Mouse (Mus musculus): ENCODE measurements around the gene Morn1.

Morn1 gene

DNA sequence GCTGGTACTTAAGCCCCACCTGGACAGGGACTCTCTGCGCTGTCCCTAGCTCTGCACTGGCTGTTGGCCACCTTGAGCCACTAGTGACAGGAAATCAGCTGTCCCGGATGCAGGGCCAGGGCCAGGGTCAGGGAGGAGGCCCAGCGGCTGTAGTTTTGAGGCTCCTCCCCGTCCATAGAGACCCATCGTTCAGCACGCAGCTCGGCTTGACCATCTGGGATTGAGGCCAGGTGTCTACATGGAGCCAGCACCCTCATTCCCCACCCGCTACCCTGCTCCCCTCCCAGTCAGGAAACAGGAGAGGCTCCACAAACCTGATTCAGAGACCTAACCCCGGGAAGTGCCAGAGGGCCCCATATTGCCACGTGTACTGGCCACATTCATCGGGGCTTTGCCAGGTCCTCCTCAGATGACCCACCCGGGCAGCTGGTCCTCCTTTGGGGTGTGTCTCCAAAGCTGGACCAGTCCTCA, 54.5 kb downstream of the Morn1 start:
- DNase-seq: peak; percentile 80

DNA sequence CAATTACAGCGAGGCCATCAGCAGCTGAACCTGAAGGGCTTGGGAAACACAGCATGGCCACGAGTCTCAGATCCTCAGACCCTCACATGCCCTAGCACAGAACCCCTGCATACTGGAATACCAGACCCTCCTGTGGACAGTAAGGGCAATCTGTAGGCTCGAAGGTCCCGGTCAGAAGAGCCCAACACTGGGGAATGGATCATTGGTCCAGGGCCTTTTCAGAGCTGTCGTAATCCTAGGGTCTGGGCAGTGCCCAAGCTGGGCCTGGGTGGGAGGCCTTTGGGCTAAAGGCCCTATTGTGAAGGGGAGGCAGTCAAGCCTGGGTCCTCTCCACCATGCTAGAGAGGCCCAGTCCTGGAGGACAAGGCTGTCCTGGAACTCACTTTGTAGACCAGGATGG, 56.5 kb downstream of the Morn1 start:
- no peak for DNase-seq

DNA sequence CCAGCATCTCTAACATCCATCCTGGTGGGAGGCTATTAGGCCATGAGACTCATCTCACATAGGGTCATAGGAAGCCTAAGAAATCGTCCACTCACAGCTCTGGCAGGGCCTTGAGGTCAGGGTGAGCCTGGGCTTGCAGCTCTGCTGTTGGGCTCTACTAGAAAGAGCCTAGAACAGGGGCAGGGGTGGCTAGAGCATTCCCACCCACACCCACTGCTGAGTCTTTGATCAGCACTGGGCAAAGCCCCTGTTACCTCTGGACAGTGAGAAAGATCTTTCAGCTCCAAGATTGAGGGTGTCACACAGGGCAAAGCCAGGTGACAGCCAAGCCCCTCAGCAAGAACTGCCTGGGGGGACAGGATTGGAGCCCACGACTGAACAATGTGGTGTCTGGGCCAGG, 57.0 kb downstream of the Morn1 start:
- DNase-seq: no peak

DNA sequence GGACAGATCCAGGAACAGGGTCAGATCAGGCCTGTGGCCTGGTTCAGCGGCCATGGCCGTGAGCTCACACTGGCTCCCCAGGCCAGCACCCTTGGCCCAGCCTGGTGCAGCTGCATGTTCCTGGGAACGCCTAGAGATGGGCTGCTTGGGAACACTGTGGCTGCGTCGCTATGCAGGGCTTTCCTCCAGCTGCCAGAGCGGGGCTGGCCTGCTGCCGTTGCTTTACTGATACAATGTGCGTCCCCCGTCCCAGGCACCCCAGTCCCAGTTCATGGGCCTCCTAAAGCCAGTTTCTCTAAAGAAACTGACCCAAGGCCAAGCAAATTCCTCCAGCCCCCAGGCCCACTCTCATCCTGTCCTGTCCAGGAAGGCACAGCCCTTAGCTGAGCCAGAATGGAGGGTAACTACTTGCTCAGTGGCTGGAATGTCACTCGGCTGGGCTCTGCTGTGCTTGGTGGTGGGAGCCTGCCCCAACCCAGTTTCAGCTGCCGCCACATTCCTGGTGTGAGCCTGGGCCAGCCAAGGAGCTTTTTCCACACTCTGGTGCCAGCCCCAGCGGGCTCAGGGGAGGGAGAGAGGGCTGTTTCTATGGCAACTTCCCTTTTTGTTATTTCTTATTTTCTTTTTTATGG, 57.6 kb downstream of the Morn1 start:
- DNase-seq: peak; percentile 81

DNA sequence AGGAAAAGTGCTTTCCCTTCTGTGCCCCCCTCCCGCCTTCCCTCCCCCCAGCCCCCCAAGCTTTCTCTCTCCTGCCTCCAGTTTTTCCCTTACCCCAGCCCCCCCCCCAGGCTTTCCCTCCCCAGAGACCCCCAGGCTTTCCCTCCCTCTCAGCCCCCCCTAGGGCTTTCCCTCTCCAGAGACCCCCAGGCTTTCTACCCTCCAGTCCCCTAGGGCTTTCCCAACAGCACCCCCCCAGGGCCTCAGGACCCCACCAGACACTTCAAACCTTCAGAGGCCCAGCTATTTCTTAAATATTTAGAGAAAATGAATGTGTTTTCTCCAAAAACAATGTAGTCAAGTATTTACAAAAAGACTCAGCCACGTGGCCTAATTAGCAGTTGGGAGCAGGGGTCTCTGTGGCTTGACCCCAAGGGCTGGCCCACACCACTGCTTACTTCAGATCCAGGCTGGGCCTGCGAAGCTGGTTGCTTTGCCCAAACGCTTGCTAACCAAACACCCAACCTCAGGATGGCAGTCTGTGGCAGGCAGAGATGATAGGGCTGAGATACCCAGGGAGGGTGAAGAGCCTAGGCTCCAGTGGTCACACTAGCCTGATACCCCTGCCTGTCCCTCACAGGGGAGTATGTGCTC, 58.3 kb downstream of the Morn1 start:
- no peak for DNase-seq

DNA sequence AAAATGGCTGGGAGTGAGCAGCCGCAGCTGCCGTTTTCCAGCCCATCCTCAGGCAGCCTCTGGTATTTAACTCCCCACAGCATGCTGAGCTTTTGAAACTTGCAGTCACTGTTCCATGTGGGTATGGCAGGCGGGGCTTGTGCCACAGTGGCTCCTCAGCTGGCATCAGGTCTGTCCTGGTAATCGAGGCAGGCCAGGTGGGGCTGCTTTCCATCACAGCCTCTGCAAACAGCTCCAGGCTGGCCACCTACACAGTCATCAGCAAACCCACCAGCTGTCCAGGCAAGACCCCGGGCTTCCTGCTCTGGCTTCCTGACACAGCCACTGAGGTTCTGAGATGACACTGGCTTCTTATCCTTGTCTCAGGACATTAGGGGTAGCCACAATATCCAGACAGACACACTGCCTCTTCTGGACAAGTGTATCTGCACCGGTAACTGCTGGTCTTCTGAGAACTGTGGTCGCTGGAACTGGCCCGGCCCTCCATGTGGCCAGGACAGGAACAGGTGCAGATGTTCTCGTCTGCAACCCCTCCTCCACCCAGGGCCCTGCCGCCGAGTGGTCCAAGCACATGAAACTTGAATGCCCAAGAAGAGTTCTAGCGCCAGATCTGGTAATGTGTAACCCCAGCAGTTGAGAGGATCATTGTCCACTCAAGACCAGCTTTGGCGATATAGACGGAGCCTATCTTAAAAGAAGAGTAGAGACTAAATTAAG, 59.9 kb downstream of the Morn1 start:
- no peak for DNase-seq

DNA sequence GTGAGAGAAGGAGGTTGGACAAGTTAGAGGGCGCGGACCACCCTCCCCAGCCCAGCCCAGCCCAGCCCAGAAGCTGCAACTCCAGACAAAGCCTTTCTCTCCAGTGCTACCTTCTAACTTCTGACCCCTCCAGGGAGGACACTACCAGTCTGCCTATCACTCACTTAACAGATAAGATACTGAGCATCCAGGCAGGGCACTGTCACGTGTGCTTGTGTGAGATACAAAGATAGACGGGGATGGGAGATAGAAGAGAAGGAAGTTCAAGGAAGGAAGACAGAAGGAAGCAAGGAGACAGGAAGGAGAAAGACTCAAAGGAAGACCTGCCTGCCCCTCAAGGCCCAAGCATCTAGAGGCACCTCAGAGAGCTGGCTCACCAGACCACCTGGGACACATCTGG, 62.1 kb downstream of the Morn1 start:
- DNase-seq: no peak

DNA sequence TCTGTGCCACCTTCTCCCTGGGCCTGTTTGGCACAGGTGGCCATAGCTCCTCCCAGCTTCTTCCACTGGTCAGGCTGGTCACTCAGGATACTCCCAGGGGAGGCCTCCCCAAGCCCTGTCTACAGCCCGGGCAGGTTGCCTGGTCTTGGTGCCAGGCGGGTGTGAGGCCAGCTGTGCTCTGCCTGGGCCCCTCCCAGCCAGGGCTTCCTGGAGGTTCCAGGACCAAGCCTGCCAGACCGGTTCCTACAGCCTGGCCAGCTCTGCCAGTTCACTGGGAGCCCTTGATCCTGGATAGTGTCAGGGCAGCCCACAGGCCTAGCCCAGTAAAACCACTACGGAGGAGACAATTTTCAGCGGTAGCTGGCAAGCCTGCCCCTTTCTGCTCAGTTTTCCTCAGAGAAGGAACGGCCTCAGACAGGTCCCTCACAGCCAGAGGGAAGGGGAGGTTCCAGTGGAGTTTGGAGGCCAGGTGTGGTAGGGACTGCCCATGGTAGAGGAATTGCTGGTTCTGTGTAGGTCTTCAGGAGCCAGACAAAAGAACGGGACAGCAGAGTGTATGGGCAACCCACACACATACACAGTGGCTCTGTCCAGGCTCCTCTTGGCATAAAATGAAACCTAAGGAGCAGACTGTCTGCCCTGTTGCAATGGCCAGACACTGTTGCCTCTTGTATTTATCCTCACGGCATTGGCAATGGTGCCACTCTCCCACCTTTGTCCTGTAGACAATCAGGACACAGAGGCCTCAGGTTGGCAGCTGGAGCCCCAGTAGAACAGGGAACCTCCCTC, 62.7 kb downstream of the Morn1 start:
- DNase-seq: peak; percentile 88

DNA sequence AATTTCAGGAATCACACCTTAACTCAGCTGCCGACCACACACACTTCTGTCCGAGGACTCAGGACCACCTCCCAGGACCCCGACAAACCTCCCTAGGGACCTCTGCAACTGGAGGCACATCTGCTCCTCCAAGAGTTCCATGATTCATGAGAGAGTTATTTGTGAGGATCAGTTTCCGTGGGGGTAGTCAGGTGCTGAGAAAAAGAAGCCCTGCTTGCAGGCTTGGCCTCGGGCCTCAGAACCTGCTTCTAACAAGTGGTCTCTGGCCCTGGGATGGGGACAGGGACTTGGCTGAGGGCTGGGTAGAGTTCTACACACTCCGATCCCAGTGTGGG, 63.5 kb downstream of the Morn1 start:
- no peak for DNase-seq

DNA sequence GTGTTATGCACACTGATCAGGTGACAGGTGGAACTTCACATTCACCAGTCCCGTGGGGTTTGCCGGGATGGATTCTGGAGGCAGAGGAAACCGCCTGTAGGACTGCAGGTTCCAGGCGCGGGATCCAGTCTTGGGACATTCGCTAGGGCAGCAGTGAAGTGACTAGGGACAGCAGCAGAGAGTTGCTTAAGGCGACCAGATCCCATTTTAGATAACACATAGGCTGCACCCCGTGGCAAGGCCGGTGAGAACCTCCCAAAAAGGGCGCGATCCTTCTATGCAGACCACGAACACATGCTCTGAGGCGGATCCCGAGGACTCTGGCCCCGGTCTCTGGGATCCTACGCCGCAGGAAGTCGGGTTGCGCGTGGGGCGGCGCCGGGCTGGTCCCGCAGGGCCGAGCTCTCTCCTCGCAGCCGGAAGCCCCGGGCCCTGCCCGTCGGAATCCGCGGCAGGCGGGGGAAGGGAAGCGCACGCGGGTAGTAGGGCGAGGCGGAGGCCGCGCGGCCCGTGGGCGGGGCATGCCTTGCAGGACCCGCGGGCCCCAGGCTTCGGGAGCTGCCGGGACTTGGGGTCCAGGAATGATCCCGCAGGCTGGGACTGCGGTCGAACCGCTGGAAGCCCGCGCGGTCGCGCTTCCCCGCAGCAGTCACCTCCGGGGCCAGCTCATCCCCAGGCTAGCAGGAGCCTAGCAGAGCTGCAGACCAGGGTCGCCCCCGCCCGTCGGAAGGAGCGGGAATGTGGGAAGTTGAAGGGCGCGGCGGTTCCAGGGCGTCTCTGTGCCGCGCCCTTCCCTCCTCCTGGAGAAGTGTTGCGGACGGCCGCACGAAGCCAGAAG, 64.1 kb downstream of the Morn1 start:
- peak; percentile 95 for DNase-seq

DNA sequence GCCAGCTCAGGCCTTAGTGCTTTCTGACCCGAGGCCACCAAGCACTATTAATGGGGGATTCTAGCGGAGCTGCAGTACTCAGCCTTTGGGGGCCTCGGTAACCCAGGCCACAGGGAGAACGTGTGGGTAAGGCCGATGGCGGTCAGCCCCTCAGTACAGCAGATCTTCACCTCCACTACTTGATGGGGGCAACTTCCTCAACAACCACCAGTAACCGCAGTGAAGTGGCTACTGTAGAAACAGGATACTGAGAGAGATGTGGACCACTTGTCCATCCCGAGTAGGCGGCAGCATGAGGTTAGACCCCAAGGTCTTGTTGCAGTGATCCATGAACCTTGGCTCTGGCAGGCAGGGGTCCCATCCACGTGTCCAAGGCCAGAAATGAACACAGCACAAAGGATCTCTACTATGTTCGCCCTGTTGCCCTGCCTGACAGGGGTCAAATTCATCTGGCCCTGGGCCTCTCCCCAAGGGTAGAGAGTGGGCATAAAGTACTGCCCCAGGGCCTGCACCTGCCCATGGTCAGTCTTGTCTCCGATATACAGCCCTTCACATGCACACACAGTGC, 64.9 kb downstream of the Morn1 start:
- DNase-seq: no peak

DNA sequence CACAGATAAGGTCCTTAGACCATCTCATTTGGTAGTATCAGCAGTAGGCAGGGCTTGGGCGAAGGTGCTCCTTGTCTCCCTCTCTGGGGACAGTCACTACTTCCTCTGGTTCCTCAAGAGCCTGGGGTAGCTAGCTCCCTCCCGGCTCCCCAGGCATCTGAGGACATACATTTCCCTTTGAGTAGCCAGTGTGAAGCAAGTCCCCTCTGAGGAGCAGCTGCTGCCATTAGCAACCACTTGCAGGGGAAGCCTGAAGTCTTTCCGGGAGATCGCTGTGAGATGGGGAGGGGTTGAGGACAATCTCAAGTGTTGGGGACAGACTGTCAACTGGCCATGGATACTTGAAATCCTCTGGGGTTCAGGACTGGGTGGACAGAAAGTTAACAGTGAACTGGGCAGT, 65.5 kb downstream of the Morn1 start:
- no peak for DNase-seq

DNA sequence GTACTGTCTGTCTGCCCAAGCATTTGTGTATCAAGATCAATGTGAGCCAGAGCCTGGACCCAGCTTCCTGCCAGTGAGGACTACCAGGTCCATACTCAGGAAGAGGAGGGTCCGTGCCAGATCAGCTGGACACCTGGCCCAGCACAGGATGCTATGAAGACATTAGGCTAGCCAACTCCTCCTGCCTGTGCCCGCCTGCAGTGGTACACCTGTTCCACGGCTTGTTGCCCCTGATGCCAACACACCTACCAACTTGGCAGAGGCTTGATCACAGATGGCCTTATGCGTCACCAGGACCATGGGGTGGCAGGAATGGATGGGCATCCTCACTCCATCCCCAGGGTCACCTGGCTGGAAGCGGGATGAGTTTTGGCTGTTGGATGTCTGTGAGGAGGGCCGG, 66.1 kb downstream of the Morn1 start:
- no peak for DNase-seq

DNA sequence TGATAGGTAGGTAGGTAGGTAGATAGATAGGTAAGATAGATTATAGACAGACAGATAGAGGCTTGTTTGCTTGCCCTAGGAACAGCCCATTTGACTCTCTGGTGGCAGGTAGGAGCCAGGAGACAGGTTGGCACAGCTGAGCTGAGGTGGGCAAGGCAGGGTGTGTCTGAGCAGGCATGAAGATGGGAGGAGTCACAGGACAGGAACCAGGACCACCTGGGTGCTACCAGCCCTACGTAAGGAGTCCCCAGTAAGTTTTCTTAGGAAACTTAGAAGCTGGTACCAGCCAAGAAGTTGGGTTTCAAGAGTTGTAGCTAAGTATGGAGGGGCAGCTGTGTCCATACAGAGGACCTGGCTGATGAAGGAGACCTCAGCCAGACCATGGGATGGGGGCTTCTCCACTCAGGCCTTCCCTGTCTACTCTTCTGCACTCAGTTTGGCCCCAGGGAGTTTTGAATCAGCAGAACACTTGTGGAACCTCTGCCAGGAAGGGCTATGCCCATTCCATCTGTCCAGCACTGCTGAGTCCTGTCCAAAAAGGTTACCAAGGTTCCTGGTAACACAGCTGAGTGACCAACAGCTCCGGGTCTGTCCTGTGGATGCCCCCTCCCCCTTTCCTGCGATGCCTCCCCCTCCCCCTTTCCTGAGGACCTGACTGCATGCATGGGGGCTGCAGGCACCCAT, 67.2 kb downstream of the Morn1 start:
- no peak for DNase-seq

DNA sequence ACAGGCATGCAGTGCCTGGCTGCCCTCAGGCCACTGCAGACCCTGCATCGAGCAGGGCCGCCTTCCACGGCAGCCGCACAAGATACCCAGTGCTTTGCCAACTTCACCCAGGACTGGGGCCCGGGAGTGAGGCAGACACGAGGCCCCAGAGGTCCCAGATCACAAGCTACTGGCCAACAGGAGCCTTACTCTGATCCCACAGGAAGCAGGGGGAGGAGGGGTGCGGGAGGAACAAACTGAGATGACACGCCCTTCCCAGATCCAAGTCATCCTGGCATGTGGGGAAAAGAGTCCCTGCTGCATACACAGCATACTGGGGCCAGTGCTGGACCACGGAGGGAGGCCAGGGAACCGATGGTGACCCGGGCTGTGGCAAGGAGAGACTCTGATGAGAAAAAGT, 68.6 kb downstream of the Morn1 start:
- DNase-seq: peak; percentile 60

DNA sequence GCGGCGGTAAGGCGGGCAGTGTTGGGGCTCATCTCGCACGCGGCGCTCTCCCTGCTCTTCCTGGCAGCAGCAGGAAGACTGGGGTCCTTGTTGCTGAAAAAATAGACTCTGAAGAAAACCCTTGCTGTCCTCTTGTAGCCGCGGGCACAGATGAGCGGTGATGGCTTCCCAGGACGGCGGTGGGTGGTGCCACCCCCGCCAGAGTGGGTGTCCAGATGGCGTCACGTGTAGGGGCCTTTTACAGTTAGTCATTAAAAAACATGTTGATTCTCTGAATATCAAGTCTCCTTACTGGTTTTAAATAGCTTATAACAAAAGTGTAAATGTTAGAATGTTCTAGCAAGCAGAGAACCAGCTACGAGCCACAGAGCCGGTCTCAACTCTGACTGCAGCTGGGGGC, 70.4 kb downstream of the Morn1 start:
- DNase-seq: no peak

DNA sequence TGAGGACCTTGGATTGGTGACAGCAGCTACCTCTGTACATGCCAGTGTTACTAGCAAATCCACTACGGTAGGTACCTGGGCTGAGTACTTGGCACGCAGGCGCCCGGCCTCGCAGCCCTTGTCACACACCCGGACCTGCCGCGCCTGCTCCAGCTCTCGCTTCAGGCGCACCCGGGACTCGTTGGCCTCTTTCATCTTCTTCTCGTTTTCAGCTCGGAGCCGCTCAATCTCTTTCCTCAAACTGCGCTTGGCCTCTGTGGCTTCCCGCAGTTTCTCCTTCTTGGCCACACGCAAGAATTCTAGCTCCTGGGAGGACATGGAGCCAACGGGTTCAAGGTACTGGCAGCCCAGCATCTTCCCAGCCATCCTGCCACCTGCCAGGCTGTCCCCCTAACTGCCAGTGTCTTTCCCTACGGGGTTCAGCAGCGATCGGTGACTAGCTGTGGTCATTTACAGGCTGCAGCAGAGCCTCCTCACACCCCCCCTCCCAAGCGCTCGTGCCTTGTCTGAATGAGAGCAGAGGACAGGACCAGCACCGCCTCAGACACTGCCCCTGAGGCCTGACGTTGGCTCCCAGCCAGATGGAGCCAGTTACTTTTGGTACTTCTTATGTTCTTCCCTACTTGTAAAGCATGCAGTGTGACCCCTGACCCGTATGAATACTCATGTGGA, 71.6 kb downstream of the Morn1 start:
- peak; percentile 55 for DNase-seq

DNA sequence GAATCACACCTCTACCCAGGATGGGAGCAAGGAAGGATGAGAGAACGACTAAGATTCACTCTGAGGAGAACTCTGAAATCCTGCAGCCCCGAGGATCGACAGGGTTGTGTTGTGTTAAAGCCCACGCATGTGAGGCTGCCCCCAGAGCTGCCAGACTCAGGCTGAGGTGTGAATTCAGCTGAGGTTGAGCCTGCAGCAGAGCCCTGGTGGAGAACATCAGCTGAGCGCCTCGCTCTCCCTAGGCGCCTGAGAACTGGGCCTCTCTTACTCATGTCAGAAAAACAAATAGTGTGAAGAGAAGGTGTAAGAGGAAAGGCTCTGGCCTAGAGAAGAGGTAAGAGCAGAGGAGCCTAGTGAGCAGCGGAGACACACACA, 72.2 kb downstream of the Morn1 start:
- no peak for DNase-seq

DNA sequence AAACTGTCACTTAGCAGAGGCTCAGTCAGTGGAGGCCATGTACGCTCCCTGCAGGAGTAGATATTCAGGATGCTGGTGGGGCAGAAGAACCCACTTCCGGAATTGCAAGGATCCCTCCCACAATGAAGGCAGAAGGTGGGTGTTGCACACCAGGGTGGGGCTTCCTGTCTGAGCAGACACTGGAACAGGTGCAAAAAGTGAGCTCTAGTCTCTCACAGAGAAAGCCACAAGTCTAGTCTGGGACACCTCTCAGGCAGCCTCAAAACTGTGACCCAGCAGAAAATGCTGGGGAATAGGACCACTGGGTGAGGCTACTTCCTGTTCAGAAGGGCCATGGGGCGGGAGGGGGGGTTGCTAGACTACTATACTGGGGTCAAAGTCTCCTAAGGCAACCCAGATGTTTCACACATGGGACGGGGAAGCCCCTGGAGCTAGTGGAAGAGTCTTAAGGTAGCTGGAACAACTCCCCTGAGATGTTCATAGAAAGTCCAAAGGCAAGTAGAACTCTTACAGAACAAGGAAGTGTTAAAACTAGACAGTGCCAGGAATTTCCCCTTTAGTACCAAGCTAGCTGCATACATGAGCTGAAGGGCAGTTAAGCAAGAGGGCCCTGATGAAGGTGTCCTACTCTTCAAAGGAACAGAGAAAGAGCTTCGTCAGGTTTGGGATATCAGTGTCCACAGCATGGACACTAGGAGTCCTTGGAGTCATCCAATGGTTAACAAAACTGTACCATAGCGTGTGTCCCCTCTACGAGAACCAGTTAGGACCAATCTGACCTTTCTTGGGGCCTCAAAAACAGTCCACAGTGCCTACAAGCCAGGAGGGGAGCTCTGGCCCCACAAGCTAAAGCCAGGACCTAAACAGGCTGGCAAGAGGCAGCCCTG, 76.3 kb downstream of the Morn1 start:
- no peak for DNase-seq

DNA sequence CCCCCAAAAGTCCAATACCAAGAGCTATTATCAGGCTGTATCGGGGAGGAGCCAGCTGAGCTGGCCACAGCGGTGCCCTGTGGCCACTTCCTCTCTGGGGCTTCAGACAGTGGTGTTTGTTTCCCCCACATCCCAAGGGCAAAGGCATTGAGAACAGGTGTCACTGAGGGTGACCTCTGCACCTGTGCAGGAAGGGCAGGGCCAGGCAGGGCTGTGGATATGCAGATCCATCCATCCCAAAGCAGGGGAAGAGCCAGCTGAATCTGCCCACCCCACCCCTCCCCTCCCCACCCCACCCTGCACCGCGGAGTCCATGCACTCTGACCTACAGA, 76.9 kb downstream of the Morn1 start:
- no peak for DNase-seq

All from kidney, postnatal 10 days (tissue).